Mouse (Mus musculus) MEL (cell line): ENCODE data around the gene Pycard. TPM values are rescaled to one million over a fixed set of nuclear protein-coding genes. Genes with fewer than 3 reads are reported as not detected.

ENCODE experiments used
- DNase-seq: peaks from one replicate; pipeline ENCODE4 v3.0.0; 2011; ENCODE audit warnings: low read depth, low spot score
- H3K27ac ChIP-seq: 2 replicates; pipeline ENCODE4 v1.5.1; 2012; ENCODE audit warnings: low read depth, mild to moderate bottlenecking, control low read depth, low read length, moderate library complexity; ENCODE audit not compliant: control insufficient read depth
- H3K27me3 ChIP-seq, 2 experiments: fragments of 150-350 bp in 1 of 2; sonication (generic) in 1 of 2; 2 replicates each; pipeline ENCODE4 v1.6.1; 2012; ENCODE audit warnings: low read length in 2 of 2, mild to moderate bottlenecking in 2 of 2, improper control_type of control experiment in 1 of 2, moderate library complexity in 1 of 2; ENCODE audit not compliant: insufficient read depth in 2 of 2, control insufficient read depth in 1 of 2
- H3K36me3 ChIP-seq, 2 experiments: 2 replicates each; pipeline ENCODE4 v1.6.1; 2012 to 2014; ENCODE audit warnings: low read length in 2 of 2, improper control_type of control experiment in 1 of 2, inconsistent platforms in 1 of 2, mild to moderate bottlenecking in 1 of 2; ENCODE audit not compliant: insufficient read depth in 2 of 2, control insufficient read depth in 1 of 2
- H3K4me1 ChIP-seq, 2 experiments: fragments of 150-350 bp in 1 of 2; sonication (generic) in 1 of 2; 2 replicates each; pipeline ENCODE4 v1.6.1; 2012; ENCODE audit warnings: low read length in 2 of 2, improper control_type of control experiment in 1 of 2, mild to moderate bottlenecking in 1 of 2; ENCODE audit not compliant: insufficient read depth in 2 of 2, control insufficient read depth in 1 of 2
- H3K4me3 ChIP-seq, 2 experiments: fragments of 150-350 bp in 1 of 2; sonication (generic) in 1 of 2; 2 replicates each; pipeline ENCODE4 v1.5.1; 2012; ENCODE audit warnings: low read depth in 2 of 2, low read length in 2 of 2, mild to moderate bottlenecking in 2 of 2, moderate library complexity in 2 of 2, control low read depth in 1 of 2, improper control_type of control experiment in 1 of 2; ENCODE audit not compliant: control insufficient read depth in 1 of 2, insufficient read depth in 1 of 2
- H3K79me2 ChIP-seq: 2 replicates; pipeline ENCODE4 v1.6.1; 2012; ENCODE audit warnings: mild to moderate bottlenecking, low read length, moderate library complexity; ENCODE audit not compliant: control insufficient read depth, poor library complexity, insufficient read depth
- H3K9ac ChIP-seq: 2 replicates; pipeline ENCODE4 v1.6.1; 2012; ENCODE audit warnings: low read depth, mild to moderate bottlenecking, control low read depth, low read length, moderate library complexity; ENCODE audit not compliant: control insufficient read depth, poor library complexity, severe bottlenecking
- H3K9me3 ChIP-seq: fragments of 150-350 bp; sonication (generic); replicated peaks from 2 replicates; pipeline ENCODE4 v1.6.1; 2012; ENCODE audit warnings: mild to moderate bottlenecking, low read length, improper control_type of control experiment, moderate library complexity; ENCODE audit not compliant: insufficient read depth
- BHLHE40 ChIP-seq: IDR thresholded peaks from 2 replicates; pipeline ENCODE4 v1.6.1; 2012; ENCODE audit warnings: low read depth, mild to moderate bottlenecking, inconsistent platforms, low read length, improper control_type of control experiment, borderline replicate concordance
- E2F4 ChIP-seq: IDR thresholded peaks from 2 replicates; pipeline ENCODE4 v1.6.1; 2011; ENCODE audit warnings: low read depth, low read length, improper control_type of control experiment, borderline replicate concordance
- EP300 ChIP-seq, 2 experiments: IDR thresholded peaks; 2 replicates each; pipeline ENCODE4 v1.6.1; 2011; ENCODE audit warnings: improper control_type of control experiment in 2 of 2, low read length in 2 of 2, low read depth in 1 of 2, mild to moderate bottlenecking in 1 of 2
- GATA1 ChIP-seq: IDR thresholded peaks from 2 replicates; pipeline ENCODE4 v1.6.1; 2011; ENCODE audit warnings: low read depth, low read length, improper control_type of control experiment
- JUND ChIP-seq: IDR thresholded peaks from 2 replicates; pipeline ENCODE4 v1.6.1; 2011; ENCODE audit warnings: low read depth, mild to moderate bottlenecking, improper control_type of control experiment, low read length
- MAFK ChIP-seq: IDR thresholded peaks from 2 replicates; pipeline ENCODE4 v1.6.1; 2011; ENCODE audit warnings: low read depth, mild to moderate bottlenecking, low read length, improper control_type of control experiment, borderline replicate concordance
- MAZ ChIP-seq: IDR thresholded peaks from 2 replicates; pipeline ENCODE4 v1.6.1; 2012; ENCODE audit warnings: low read depth, mild to moderate bottlenecking, inconsistent platforms, low read length, improper control_type of control experiment
- MXI1 ChIP-seq: IDR thresholded peaks from 2 replicates; pipeline ENCODE4 v1.6.1; 2011; ENCODE audit warnings: mild to moderate bottlenecking, low read depth, low read length, improper control_type of control experiment
- MYC ChIP-seq: IDR thresholded peaks from 2 replicates; pipeline ENCODE4 v1.6.1; 2011; ENCODE audit warnings: low read depth, mild to moderate bottlenecking, low read length, improper control_type of control experiment, moderate library complexity
- NRF1 ChIP-seq: IDR thresholded peaks from 2 replicates; pipeline ENCODE4 v1.6.1; 2014; ENCODE audit warnings: low read depth, mild to moderate bottlenecking, inconsistent platforms, low read length, improper control_type of control experiment, moderate library complexity; ENCODE audit not compliant: poor library complexity, insufficient read depth, severe bottlenecking
- POLR2A ChIP-seq, 2 experiments: IDR thresholded peaks; 2 replicates each; pipeline ENCODE4 v1.6.1; 2011 to 2012; ENCODE audit warnings: low read length in 2 of 2, mild to moderate bottlenecking in 2 of 2, control low read depth in 1 of 2, improper control_type of control experiment in 1 of 2, low read depth in 1 of 2, moderate library complexity in 1 of 2; ENCODE audit not compliant: control insufficient read depth in 1 of 2, insufficient read depth in 1 of 2, poor library complexity in 1 of 2
- RAD21 ChIP-seq: IDR thresholded peaks from 2 replicates; pipeline ENCODE4 v1.6.1; 2011; ENCODE audit warnings: mild to moderate bottlenecking, low read depth, low read length, improper control_type of control experiment
- RCOR1 ChIP-seq: IDR thresholded peaks from 2 replicates; pipeline ENCODE4 v1.6.1; 2012; ENCODE audit warnings: low read depth, mild to moderate bottlenecking, inconsistent platforms, low read length, improper control_type of control experiment
- SIN3A ChIP-seq: IDR thresholded peaks from 2 replicates; pipeline ENCODE4 v1.6.1; 2012; ENCODE audit warnings: low read length, improper control_type of control experiment, inconsistent platforms
- TAL1 ChIP-seq: IDR thresholded peaks from 2 replicates; pipeline ENCODE4 v1.6.1; 2012; ENCODE audit warnings: mild to moderate bottlenecking, inconsistent platforms, low read length, moderate library complexity, mixed read lengths
- TCF12 ChIP-seq: IDR thresholded peaks from 2 replicates; pipeline ENCODE4 v1.6.1; 2014; ENCODE audit warnings: low read depth, mild to moderate bottlenecking, inconsistent platforms, low read length, improper control_type of control experiment, moderate library complexity
- USF1 ChIP-seq: IDR thresholded peaks from 2 replicates; pipeline ENCODE4 v1.6.1; 2014; ENCODE audit warnings: low read depth, mild to moderate bottlenecking, inconsistent platforms, low read length, improper control_type of control experiment, moderate library complexity
- USF2 ChIP-seq, 2 experiments: IDR thresholded peaks; 2 replicates each; pipeline ENCODE4 v1.6.1; 2011 to 2012; ENCODE audit warnings: improper control_type of control experiment in 2 of 2, low read length in 2 of 2, borderline replicate concordance in 1 of 2, inconsistent platforms in 1 of 2, low read depth in 1 of 2, mild to moderate bottlenecking in 1 of 2; ENCODE audit not compliant: insufficient read depth in 1 of 2
- ZC3H11A ChIP-seq: IDR thresholded peaks from 2 replicates; pipeline ENCODE4 v1.6.1; 2012; ENCODE audit warnings: low read depth, mild to moderate bottlenecking, inconsistent platforms, low read length, improper control_type of control experiment
- ZKSCAN1 ChIP-seq: IDR thresholded peaks from 2 replicates; pipeline ENCODE4 v1.6.1; 2012; ENCODE audit warnings: low read depth, mild to moderate bottlenecking, inconsistent platforms, low read length, improper control_type of control experiment, moderate library complexity
- ZNF384 ChIP-seq: IDR thresholded peaks from 2 replicates; pipeline ENCODE4 v1.6.1; 2012; ENCODE audit warnings: low read depth, mild to moderate bottlenecking, inconsistent platforms, low read length, improper control_type of control experiment
- polyA plus RNA-seq, 2 experiments: library from polyadenylated mRNA; stranded (reverse) in 1 of 2; unstranded in 1 of 2; fragments of >175 nt in 1 of 2; fragments of >200 nt in 1 of 2; gene quantifications; 2 replicates each; pipeline versions ENCODE4 v1.2.1 to v1.2.4; 2012; ENCODE audit warnings: low replicate concordance in 2 of 2, low read depth in 1 of 2; ENCODE audit not compliant: insufficient read length in 2 of 2, insufficient read depth in 1 of 2, missing spikeins in 1 of 2
- total RNA-seq: library from RNA; depleted of rRNA; stranded (reverse); fragments of 300-350 nt; gene quantifications from 2 replicates; pipeline ENCODE4 v1.2.3, GENCODE M21; 2012

The Pycard gene
- total and polyA plus RNA-seq, 3 experiments = 0.12 to 0.24 TPM; not detected in 1

DNA sequence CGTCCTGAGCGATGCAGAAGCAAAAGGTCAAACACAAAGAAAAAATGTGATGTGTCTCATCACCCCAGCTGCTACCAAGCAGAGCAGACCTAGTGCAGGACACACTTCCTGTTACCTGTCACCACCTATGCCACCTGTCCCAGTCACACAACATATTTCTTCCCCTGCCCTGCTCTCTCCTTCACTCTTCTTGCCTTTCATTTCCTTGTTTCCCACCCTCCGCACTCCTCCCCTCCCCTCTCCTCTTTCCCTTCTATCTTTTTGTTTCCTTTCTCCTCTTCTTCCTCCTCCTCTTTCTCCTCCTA lies 39.3 kb upstream of the Pycard start:
- H3K9me3 ChIP-seq = no peaks in the 10 kb centered on the region
- peaks cover 2 to 5% of the 10 kb centered on the region in 2 experiments; a peak in 2 of 4 replicates for H3K4me1 ChIP-seq
- H3K27ac ChIP-seq = no peak overlapping the region
- peaks cover 0 to 2% of the 10 kb centered on the region in 2 experiments; a peak in 2 of 4 replicates for H3K36me3 ChIP-seq
- no peak for DNase-seq
- no peaks in the 10 kb centered on the region for H3K27me3 ChIP-seq
- H3K79me2 ChIP-seq = no peaks in the 10 kb centered on the region
- TF ChIP-seq RCOR1 (no peak), NRF1 (no peak), MXI1 (no peak), TAL1 (no peak), GATA1 (no peak), MAFK (no peak), MAZ (no peak), E2F4 (no peak), POLR2A (IDR thresholded peaks at IDR 0.05; ENCODE audit: control insufficient read depth in 1 of 2, insufficient read depth in 1 of 2, low read depth in 1 of 2, low read length in 2 of 2, poor library complexity in 1 of 2) (no peak), JUND (no peak), MYC (no peak), RAD21 (no peak), EP300 (IDR thresholded peaks at IDR 0.05; ENCODE audit: low read depth in 1 of 2, low read length in 2 of 2) (no peak), USF2 (IDR thresholded peaks at IDR 0.05; ENCODE audit: borderline replicate concordance in 1 of 2, insufficient read depth in 1 of 2, low read depth in 1 of 2, low read length in 2 of 2) (no peak), SIN3A (no peak), ZNF384 (no peak), TCF12 (no peak), ZC3H11A (no peak)
- no peak overlapping the region for H3K4me3 ChIP-seq
- H3K9ac ChIP-seq = no peak overlapping the region

DNA sequence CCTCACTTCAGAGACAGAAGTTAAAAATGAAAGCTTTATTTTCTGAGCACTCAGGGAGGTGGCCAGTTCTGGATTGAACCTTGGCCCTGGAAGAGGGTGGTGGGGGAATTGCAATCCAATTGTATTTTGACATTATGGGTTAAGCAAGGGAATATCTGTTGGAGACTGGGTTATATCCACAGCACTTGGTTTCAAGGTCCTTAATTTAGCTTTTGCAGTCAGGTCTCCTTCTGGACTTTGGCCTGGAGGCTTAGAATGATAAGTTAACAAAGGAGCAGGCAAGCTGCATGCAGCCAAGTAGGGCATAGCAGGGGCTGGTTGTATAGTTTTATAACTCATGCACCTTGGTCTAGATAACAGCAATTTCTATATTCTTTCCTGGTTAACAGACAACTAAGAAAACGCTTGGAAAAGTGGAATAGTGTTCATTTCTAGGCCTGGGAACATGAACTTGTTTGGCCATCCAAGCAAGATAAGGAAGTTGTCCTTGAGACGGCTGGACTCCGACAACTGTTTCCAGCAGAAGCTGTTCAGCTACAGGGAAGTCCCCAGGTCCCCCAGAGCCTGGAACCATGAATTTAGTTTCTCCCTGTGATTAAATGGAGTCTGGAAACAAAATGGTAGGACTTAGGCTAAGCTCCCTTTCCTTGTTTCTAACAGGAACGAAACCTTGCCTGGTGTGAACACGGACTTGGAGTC lies 38.8 kb upstream of the Pycard start:
- DNase-seq = no peak
- H3K4me1 ChIP-seq = peaks cover 2 to 5% of the 10 kb centered on the region in 2 experiments; a peak in 2 of 4 replicates
- no peaks in the 10 kb centered on the region for H3K79me2 ChIP-seq
- H3K27ac ChIP-seq = no peak overlapping the region
- H3K9me3 ChIP-seq = no peaks in the 10 kb centered on the region
- H3K4me3 ChIP-seq = no peak overlapping the region
- H3K9ac ChIP-seq = no peak overlapping the region
- no peaks in the 10 kb centered on the region for H3K27me3 ChIP-seq
- TF ChIP-seq NRF1 (no peak), USF1 (no peak), BHLHE40 (no peak), ZKSCAN1 (no peak), MXI1 (no peak)
- H3K36me3 ChIP-seq = peaks cover 0 to 2% of the 10 kb centered on the region in 2 experiments; a peak in 2 of 4 replicates
